Mouse (Mus musculus): Measurements from ENCODE around the gene Actr3b. TPM values are rescaled to one million over a fixed set of nuclear protein-coding genes. Genes with fewer than 3 reads are reported as not detected.

Actr3b gene
- polyA plus RNA-seq, 1 experiment: 15.5 TPM

GRCm38 (mm10) chr5:25751552-25751951, 8.2 kb upstream of the Actr3b start:
- no peak for TF ChIP-seq CTCF (IDR thresholded peaks at IDR 0.05; ENCODE audit: borderline replicate concordance, extremely low read depth, insufficient read depth, insufficient read length)
- TF ChIP-seq POLR2A (IDR thresholded peaks at IDR 0.05; ENCODE audit: borderline replicate concordance, extremely low read depth, insufficient read depth, insufficient read length, poor library complexity, severe bottlenecking): no peak
- peak; percentile 55 for DNase-seq (ENCODE audit: low read depth)

- DNase-seq (ENCODE audit: low read depth): peak; percentile 71
- no peak for TF ChIP-seq CTCF (IDR thresholded peaks at IDR 0.05; ENCODE audit: borderline replicate concordance, extremely low read depth, insufficient read depth, insufficient read length)
- no peak for TF ChIP-seq POLR2A (IDR thresholded peaks at IDR 0.05; ENCODE audit: borderline replicate concordance, extremely low read depth, insufficient read depth, insufficient read length, poor library complexity, severe bottlenecking)
Observed at GRCm38 (mm10) chr5:25752862-25753261, 6.9 kb upstream of the Actr3b start.

GRCm38 (mm10) chr5:25753556-25754235, 6.1 kb upstream of the Actr3b start:
- TF ChIP-seq CTCF (IDR thresholded peaks at IDR 0.05; ENCODE audit: borderline replicate concordance, extremely low read depth, insufficient read depth, insufficient read length) (no peak), POLR2A (IDR thresholded peaks at IDR 0.05; ENCODE audit: borderline replicate concordance, extremely low read depth, insufficient read depth, insufficient read length, poor library complexity, severe bottlenecking) (no peak)
- no peak for DNase-seq (ENCODE audit: low read depth)

GRCm38 (mm10) chr5:25754236-25754766, 5.5 kb upstream of the Actr3b start:
- no peak for TF ChIP-seq CTCF (IDR thresholded peaks at IDR 0.05; ENCODE audit: borderline replicate concordance, extremely low read depth, insufficient read depth, insufficient read length)
- peak; percentile 92 for DNase-seq (ENCODE audit: low read depth)

- peak; percentile 36 for DNase-seq (ENCODE audit: low read depth)
- no peak for TF ChIP-seq CTCF (IDR thresholded peaks at IDR 0.05; ENCODE audit: borderline replicate concordance, extremely low read depth, insufficient read depth, insufficient read length)
- TF ChIP-seq POLR2A (IDR thresholded peaks at IDR 0.05; ENCODE audit: borderline replicate concordance, extremely low read depth, insufficient read depth, insufficient read length, poor library complexity, severe bottlenecking): no peak
Observed at GRCm38 (mm10) chr5:25760410-25760832, 624 bp downstream of the Actr3b start.

GRCm38 (mm10) chr5:25760871-25761270, 1.1 kb downstream of the Actr3b start:
- TF ChIP-seq CTCF (IDR thresholded peaks at IDR 0.05; ENCODE audit: borderline replicate concordance, extremely low read depth, insufficient read depth, insufficient read length): no peak
- TF ChIP-seq POLR2A (IDR thresholded peaks at IDR 0.05; ENCODE audit: borderline replicate concordance, extremely low read depth, insufficient read depth, insufficient read length, poor library complexity, severe bottlenecking): no peak

GRCm38 (mm10) chr5:25761850-25762249, 2.1 kb downstream of the Actr3b start:
- TF ChIP-seq CTCF (IDR thresholded peaks at IDR 0.05; ENCODE audit: borderline replicate concordance, extremely low read depth, insufficient read depth, insufficient read length) (no peak), POLR2A (IDR thresholded peaks at IDR 0.05; ENCODE audit: borderline replicate concordance, extremely low read depth, insufficient read depth, insufficient read length, poor library complexity, severe bottlenecking) (no peak)

More at GRCm38 (mm10) chr5:25760871-25761270, 1.1 kb downstream of the Actr3b start:
- DNase-seq (ENCODE audit: low read depth): no peak

GRCm38 (mm10) chr5:25769006-25769405, 9.2 kb downstream of the Actr3b start:
- TF ChIP-seq POLR2A (IDR thresholded peaks at IDR 0.05; ENCODE audit: borderline replicate concordance, extremely low read depth, insufficient read depth, insufficient read length, poor library complexity, severe bottlenecking) (no peak), CTCF (IDR thresholded peaks at IDR 0.05; ENCODE audit: borderline replicate concordance, extremely low read depth, insufficient read depth, insufficient read length) (no peak)
- DNase-seq (ENCODE audit: low read depth): no peak

More at GRCm38 (mm10) chr5:25761850-25762249, 2.1 kb downstream of the Actr3b start:
- no peak for DNase-seq (ENCODE audit: low read depth)

GRCm38 (mm10) chr5:25769406-25769805, 9.6 kb downstream of the Actr3b start:
- DNase-seq (ENCODE audit: low read depth): no peak
- no peak for TF ChIP-seq POLR2A (IDR thresholded peaks at IDR 0.05; ENCODE audit: borderline replicate concordance, extremely low read depth, insufficient read depth, insufficient read length, poor library complexity, severe bottlenecking)
- no peak for TF ChIP-seq CTCF (IDR thresholded peaks at IDR 0.05; ENCODE audit: borderline replicate concordance, extremely low read depth, insufficient read depth, insufficient read length)

GRCm38 (mm10) chr5:25772456-25772855, 12.7 kb downstream of the Actr3b start:
- no peak for DNase-seq (ENCODE audit: low read depth)
- TF ChIP-seq CTCF (IDR thresholded peaks at IDR 0.05; ENCODE audit: borderline replicate concordance, extremely low read depth, insufficient read depth, insufficient read length) (no peak), POLR2A (IDR thresholded peaks at IDR 0.05; ENCODE audit: borderline replicate concordance, extremely low read depth, insufficient read depth, insufficient read length, poor library complexity, severe bottlenecking) (no peak)

- DNase-seq (ENCODE audit: low read depth): peak; percentile 30
- TF ChIP-seq POLR2A (IDR thresholded peaks at IDR 0.05; ENCODE audit: borderline replicate concordance, extremely low read depth, insufficient read depth, insufficient read length, poor library complexity, severe bottlenecking) (no peak), CTCF (IDR thresholded peaks at IDR 0.05; ENCODE audit: borderline replicate concordance, extremely low read depth, insufficient read depth, insufficient read length) (no peak)
Observed at GRCm38 (mm10) chr5:25773921-25774790, 14.4 kb downstream of the Actr3b start.

All from brain, embryonic 14.5 days (tissue).